Mouse (Mus musculus): Measurements from ENCODE around the gene Add2. TPM values are rescaled to one million over a fixed set of nuclear protein-coding genes. Genes with fewer than 3 reads are reported as not detected.
A peak's percentile ranks its signal among the peaks of the same experiment; 100 is the strongest.

Gene Add2
- total RNA-seq, 2 experiments from 2014 or later: not detected

- no peak for DNase-seq (ENCODE audit: low spot score)
These were observed 50.8 kb downstream of the Add2 start for GRCm38 (mm10) chr6:86079323-86079722.

- peak; percentile 14 for DNase-seq (ENCODE audit: low spot score)
These were observed 57.0 kb downstream of the Add2 start for GRCm38 (mm10) chr6:86085518-86085917.

- DNase-seq (ENCODE audit: low spot score): no peak
These were observed 58.5 kb downstream of the Add2 start for GRCm38 (mm10) chr6:86086851-86087571.

GRCm38 (mm10) chr6:86087813-86088212 is 59.3 kb downstream of the Add2 start:
- no peak for DNase-seq (ENCODE audit: low spot score)

GRCm38 (mm10) chr6:86094202-86094838 is 65.8 kb downstream of the Add2 start:
- no peak for DNase-seq (ENCODE audit: low spot score)

GRCm38 (mm10) chr6:86095518-86095917 is 67.0 kb downstream of the Add2 start:
- DNase-seq (ENCODE audit: low spot score): no peak

GRCm38 (mm10) chr6:86096733-86097132 is 68.3 kb downstream of the Add2 start:
- no peak for DNase-seq (ENCODE audit: low spot score)

- DNase-seq (ENCODE audit: low spot score): no peak
These were observed 68.7 kb downstream of the Add2 start for GRCm38 (mm10) chr6:86097155-86097554.

- DNase-seq (ENCODE audit: low spot score): no peak
These were observed 70.5 kb downstream of the Add2 start for GRCm38 (mm10) chr6:86099003-86099402.

GRCm38 (mm10) chr6:86101451-86101850 is 73.0 kb downstream of the Add2 start:
- no peak for DNase-seq (ENCODE audit: low spot score)

- no peak for DNase-seq (ENCODE audit: low spot score)
These were observed 74.4 kb downstream of the Add2 start for GRCm38 (mm10) chr6:86102874-86103273.

GRCm38 (mm10) chr6:86103614-86104013 is 75.1 kb downstream of the Add2 start:
- no peak for DNase-seq (ENCODE audit: low spot score)

GRCm38 (mm10) chr6:86104719-86105118 is 76.2 kb downstream of the Add2 start:
- no peak for DNase-seq (ENCODE audit: low spot score)

GRCm38 (mm10) chr6:86106045-86106444 is 77.6 kb downstream of the Add2 start:
- DNase-seq (ENCODE audit: low spot score): no peak

GRCm38 (mm10) chr6:86107101-86107500 is 78.6 kb downstream of the Add2 start:
- no peak for DNase-seq (ENCODE audit: low spot score)

GRCm38 (mm10) chr6:86115843-86116242 is 87.4 kb downstream of the Add2 start:
- DNase-seq (ENCODE audit: low spot score): no peak

- DNase-seq (ENCODE audit: low spot score): no peak
These were observed 94.6 kb downstream of the Add2 start for GRCm38 (mm10) chr6:86123057-86123456.

GRCm38 (mm10) chr6:86125761-86126160 is 97.3 kb downstream of the Add2 start:
- no peak for DNase-seq (ENCODE audit: low spot score)

GRCm38 (mm10) chr6:86126953-86127581 is 98.6 kb downstream of the Add2 start:
- peak; percentile 16 for DNase-seq (ENCODE audit: low spot score)

- DNase-seq (ENCODE audit: low spot score): no peak
These were observed 100.0 kb downstream of the Add2 start for GRCm38 (mm10) chr6:86128504-86128903.

GRCm38 (mm10) chr6:86129872-86130498 is 101.5 kb downstream of the Add2 start:
- no peak for DNase-seq (ENCODE audit: low spot score)

- DNase-seq (ENCODE audit: low spot score): no peak
These were observed 105.4 kb downstream of the Add2 start for GRCm38 (mm10) chr6:86133882-86134281.

Measured in gastrocnemius, adult 18-20 months (tissue).